27 mouse cellular contexts compared by ENCODE assay signal in the genomic region with DNA sequence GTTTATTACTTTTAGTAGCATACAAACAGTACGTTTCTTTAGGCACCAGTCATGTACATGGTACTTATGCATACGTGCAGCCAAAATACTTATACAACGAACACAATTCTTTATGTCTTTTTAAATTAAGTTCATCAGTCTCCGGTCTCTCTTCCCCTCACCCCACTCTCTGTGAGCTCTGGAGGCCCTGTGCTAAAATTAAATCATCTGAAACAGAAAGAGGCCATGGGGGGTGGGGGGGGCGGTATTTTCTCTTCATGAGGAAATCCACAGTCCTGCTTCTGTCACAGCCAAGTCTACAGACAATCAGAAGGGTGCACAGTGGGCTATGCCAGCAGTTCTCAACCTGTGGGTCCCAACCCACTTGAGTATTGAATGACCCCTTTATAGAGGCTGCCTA. TPM values are rescaled to one million over a fixed set of nuclear protein-coding genes. Genes with fewer than 3 reads are reported as not detected.
A peak's percentile ranks its signal among the peaks of the same experiment; 100 is the strongest.
DNase-seq lines count a peak whose midpoint lies in the region; ATAC-seq and TF ChIP-seq lines count a peak whose summit lies in the region.
"Had no signal": no experiment of that assay in that cellular context is flagged by ENCODE, and none has a peak within 500 bp of the region (broad histone marks: within the 10 kb centered on the region; RNA-seq: fewer than 3 reads in every experiment).

No protein-coding gene starts in this region.

- peak overlapping the region; percentile 39 for H3K4me2 ChIP-seq in heart, embryonic 12.5 days
- H3K4me2 ChIP-seq in heart, embryonic 16.5 days (ENCODE audit: low read depth, low read length): peak overlapping the region; percentile 39; the same call in 1 of the 2 replicates
- peak overlapping the region; percentile 42; the same call in 1 of the 2 replicates for H3K4me2 ChIP-seq in CH12.LX (ENCODE audit: insufficient read depth, low read depth, poor library complexity, severe bottlenecking)
- H3K4me2 ChIP-seq: embryonic facial prominence, embryonic 15.5 days; hindbrain, embryonic 14.5 days; intestine, embryonic 15.5 days had no signal

- H3K79me2 ChIP-seq in CH12.LX (replicated peaks; ENCODE audit: control insufficient read depth, extremely low read depth, insufficient read depth, poor library complexity, severe bottlenecking): no peaks in the 10 kb centered on the region

- no peaks in the 10 kb centered on the region for H3K27me3 ChIP-seq in heart, embryonic 12.5 days (replicated peaks)
- H3K27me3 ChIP-seq in heart, embryonic 16.5 days (ENCODE audit: control insufficient read depth, insufficient read depth, low read length): no peaks in the 10 kb centered on the region
- no peaks in the 10 kb centered on the region for H3K27me3 ChIP-seq in CH12.LX (replicated peaks)
- H3K27me3 ChIP-seq: embryonic facial prominence, embryonic 15.5 days; intestine, embryonic 15.5 days had no signal

- WGBS in heart, embryonic 12.5 days: 67% methylated on average over 5 of the region's 5 CpGs
- WGBS in heart, embryonic 16.5 days: 56% methylated on average over 5 of the region's 5 CpGs

- H3K4me3 ChIP-seq in gastrocnemius, adult 2 months: no peak overlapping the region
- H3K4me3 ChIP-seq in heart, embryonic 12.5 days: no peak overlapping the region
- no peak overlapping the region for H3K4me3 ChIP-seq in heart, embryonic 16.5 days (ENCODE audit: low read length)
- no peak overlapping the region for H3K4me3 ChIP-seq in CH12.LX (replicated peaks in 1 of 3; ENCODE audit: low read depth in 2 of 3, low read length in 2 of 3, poor library complexity in 1 of 3)
- H3K4me3 ChIP-seq: embryonic facial prominence, embryonic 15.5 days; erythroblast, embryonic 14.5 days; forebrain, embryonic 10.5 days; hindbrain, embryonic 10.5 days; intestine, embryonic 15.5 days had no signal

- DNase-seq in gastrocnemius, adult 2 months: no peak
- no peak for DNase-seq in gastrocnemius, postnatal 36 days
- no peak for DNase-seq in heart, postnatal 36 days
- no peak for DNase-seq in heart, postnatal 10 days
- DNase-seq in CH12.LX (ENCODE audit: extremely low read depth): peak; percentile 60
- DNase-seq: adrenal gland, postnatal 10 days; B cell, adult 2 months; cerebellum, adult 11 months; cerebellum, adult 8-10 months; cerebellum, postnatal 14 days; embryo, embryonic 11 days; kidney, adult 18-20 months had no signal

- dilution Hi-C loops in CH12.LX (cut with MboI; ENCODE audit: extremely low pct_ligation_motif_present, extremely low pct_unique_long_range_greater_than_20kb, low sequenced_read_pairs): no loop called here

- no peak for ATAC-seq in heart, embryonic 12.5 days (ENCODE audit: insufficient number of reproducible peaks, low FRiP score)
- no peak for ATAC-seq in heart, embryonic 16.5 days (replicated peaks; ENCODE audit: extremely low read depth, insufficient read depth, low FRiP score)
- ATAC-seq: CD4-positive, CD25-positive, alpha-beta regulatory T cell, adult 4 months; forebrain, embryonic 14.5 days; intestine, embryonic 15.5 days had no signal

- no peak for TF ChIP-seq POLR2A in CH12.LX (IDR thresholded peaks at IDR 0.05; ENCODE audit: low read depth, low read length)

- no peaks in the 10 kb centered on the region for H3K9me3 ChIP-seq in heart, embryonic 12.5 days (replicated peaks)
- no peaks in the 10 kb centered on the region for H3K9me3 ChIP-seq in heart, embryonic 16.5 days (replicated peaks; ENCODE audit: control insufficient read depth, low read length)
- H3K9me3 ChIP-seq in CH12.LX (replicated peaks; ENCODE audit: low read length): no peaks in the 10 kb centered on the region
- H3K9me3 ChIP-seq: embryonic facial prominence, embryonic 15.5 days; forebrain, embryonic 10.5 days; hindbrain, embryonic 10.5 days; intestine, embryonic 15.5 days had no signal

- in situ Hi-C loops in CH12.LX (cut with MboI; ENCODE audit: low pct_ligation_motif_present, low pct_unique_long_range_greater_than_20kb, low sequenced_read_pairs): loop anchor here (25.0 kb wide), 1 partner anchor 262 kb away; the partner anchor contains the start of gene Fcgr1

- TF ChIP-seq RAD21 in CH12.LX (IDR thresholded peaks at IDR 0.05; ENCODE audit: low read depth, low read length): no peak

- intact Hi-C loops in gastrocnemius, adult 2 months (cut with DNase I): loop anchor here (5.0 kb wide), 2 partner anchors 48 to 153 kb away; partner anchors contain the start of gene Ankrd34a
- intact Hi-C loops in gastrocnemius, postnatal 36 days (cut with DNase I): no loop called here
- intact Hi-C loops in heart, postnatal 36 days (cut with DNase I): no loop called here
- intact Hi-C loops in heart, postnatal 10 days (cut with DNase I): no loop called here

- TF ChIP-seq EP300 in CH12.LX (IDR thresholded peaks at IDR 0.05; ENCODE audit: low read length): no peak

- peak overlapping the region; percentile 27; the same call in 1 of the 2 replicates for H3K9ac ChIP-seq in heart, embryonic 12.5 days
- H3K9ac ChIP-seq in heart, embryonic 16.5 days (ENCODE audit: low read length): peak overlapping the region; percentile 16; the same call in 1 of the 2 replicates
- peak overlapping the region; percentile 47; the same call in 1 of the 2 replicates for H3K9ac ChIP-seq in CH12.LX (ENCODE audit: insufficient read depth, low read depth)
- H3K9ac ChIP-seq: embryonic facial prominence, embryonic 15.5 days; hindbrain, embryonic 14.5 days; intestine, embryonic 15.5 days had no signal

- no peaks in the 10 kb centered on the region for H3K36me3 ChIP-seq in heart, embryonic 12.5 days
- no peaks in the 10 kb centered on the region for H3K36me3 ChIP-seq in heart, embryonic 16.5 days (ENCODE audit: control insufficient read depth, insufficient read depth)
- H3K36me3 ChIP-seq in CH12.LX (replicated peaks in 1 of 2; ENCODE audit: control insufficient read depth in 1 of 2, insufficient read depth in 1 of 2, low read length in 1 of 2): no peaks in the 10 kb centered on the region
- H3K36me3 ChIP-seq: embryonic facial prominence, embryonic 15.5 days; forebrain, embryonic 10.5 days; hindbrain, embryonic 10.5 days; intestine, embryonic 15.5 days had no signal

- TF ChIP-seq CTCF in gastrocnemius, adult 2 months (IDR thresholded peaks at IDR 0.05): no peak
- TF ChIP-seq CTCF in CH12.LX (conservative IDR thresholded peaks at IDR 0.05 in 1 of 2, IDR thresholded peaks at IDR 0.05 in 1 of 2; ENCODE audit: low read depth in 2 of 2, low read length in 2 of 2): no peak

- H3K4me1 ChIP-seq in heart, embryonic 12.5 days (replicated peaks): peaks cover 38% of the 10 kb centered on the region
- H3K4me1 ChIP-seq in heart, embryonic 16.5 days (ENCODE audit: control insufficient read depth, insufficient read depth, low read length): peaks cover 33% of the 10 kb centered on the region
- peaks cover 15 to 46% of the 10 kb centered on the region in 2 experiments for H3K4me1 ChIP-seq in CH12.LX (ENCODE audit: control insufficient read depth in 1 of 2, insufficient read depth in 2 of 2)

- peak overlapping the region; percentile 99 for H3K27ac ChIP-seq in gastrocnemius, adult 2 months
- H3K27ac ChIP-seq in heart, embryonic 12.5 days (ENCODE audit: poor library complexity, severe bottlenecking): peak overlapping the region; percentile 65
- H3K27ac ChIP-seq in heart, embryonic 16.5 days (ENCODE audit: low read length): peak overlapping the region; percentile 75
- H3K27ac ChIP-seq in CH12.LX (ENCODE audit: insufficient read depth, low read depth): no peak overlapping the region
- H3K27ac ChIP-seq: embryonic facial prominence, embryonic 15.5 days; forebrain, embryonic 10.5 days; hindbrain, embryonic 10.5 days; hindbrain, embryonic 14.5 days; intestine, embryonic 15.5 days had no signal

RNA-seq across cellular contexts. Expression of gene Txnip, which starts 8.4 kb away (rescaled TPM):
- total RNA-seq in gastrocnemius, adult 2 months (2021): 100 to 1,000 TPM; 541 to 557 TPM
- 100 to 1,000 TPM; 572 to 620 TPM for total RNA-seq in gastrocnemius, postnatal 36 days (2021)
- polyA plus RNA-seq in heart, embryonic 12.5 days (2016; fragmentation: Nextera tagmentation; extraction: Ambion mirVana): 144 and 150 TPM in 2 replicates
- total RNA-seq in heart, postnatal 36 days (2021): 1,000 to 10,000 TPM in 1 of 2 experiments, 100 to 1,000 TPM in 1; 646 to 1,158 TPM
- polyA plus RNA-seq in heart, embryonic 16.5 days (2015; fragmentation: Nextera tagmentation; extraction: Ambion mirVana): 209 and 226 TPM in 2 replicates
- total RNA-seq in heart, postnatal 10 days (2021): 1,000 to 10,000 TPM in 1 of 2 experiments, 100 to 1,000 TPM in 1; 618 to 1,152 TPM
- 52.5 and 76.7 TPM in 2 replicates for total RNA-seq in CH12.LX (2012; rRNA removed)
- total RNA-seq in CH12.LX (2014; rRNA removed): 184 and 220 TPM in 2 replicates
- polyA plus RNA-seq in CH12.LX (2012; ENCODE audit: insufficient read length, low read depth): 39.2 and 41.8 TPM in 2 replicates

RNA-seq across cellular contexts. Expression of gene Hfe2, which starts 24.4 kb away (rescaled TPM):
- 100 to 1,000 TPM; 590 to 675 TPM for total RNA-seq in gastrocnemius, adult 2 months (2021)
- total RNA-seq in gastrocnemius, postnatal 36 days (2021): 100 to 1,000 TPM; 612 to 621 TPM
- 7.9 and 9.2 TPM in 2 replicates for polyA plus RNA-seq in heart, embryonic 12.5 days (2016; fragmentation: Nextera tagmentation; extraction: Ambion mirVana)
- total RNA-seq in heart, postnatal 36 days (2021): 100 to 1,000 TPM; 261 to 293 TPM
- 8.5 and 10.9 TPM in 2 replicates for polyA plus RNA-seq in heart, embryonic 16.5 days (2015; fragmentation: Nextera tagmentation; extraction: Ambion mirVana)
- 100 to 1,000 TPM; 149 to 172 TPM for total RNA-seq in heart, postnatal 10 days (2021)
- total RNA-seq in CH12.LX (2012; rRNA removed) (not detected in 2 replicates), CH12.LX (2014; rRNA removed) (not detected in 2 replicates)
- polyA plus RNA-seq in CH12.LX (2012; ENCODE audit: insufficient read length, low read depth): not detected in 2 replicates
- total RNA-seq: common myeloid progenitor, adult 5-6 weeks; MEL had no signal
- polyA plus RNA-seq: erythroblast, embryonic 14.5 days had no signal

RNA-seq across cellular contexts. Expression of gene Gm16253, which starts 27.4 kb away (rescaled TPM):
- 1 to 10 TPM in 1 of 2 experiments, not detected in 1; 1.1 TPM for total RNA-seq in gastrocnemius, adult 2 months (2021)
- total RNA-seq in gastrocnemius, postnatal 36 days (2021): 1 to 10 TPM; 1.4 to 2.4 TPM
- 1.6 and 2.4 TPM in 2 replicates for polyA plus RNA-seq in heart, embryonic 12.5 days (2016; fragmentation: Nextera tagmentation; extraction: Ambion mirVana)
- 1 to 10 TPM in 1 of 2 experiments, under 1 TPM in 1; 0.89 to 2.8 TPM for total RNA-seq in heart, postnatal 36 days (2021)
- 1.3 and 1.4 TPM in 2 replicates for polyA plus RNA-seq in heart, embryonic 16.5 days (2015; fragmentation: Nextera tagmentation; extraction: Ambion mirVana)
- total RNA-seq in heart, postnatal 10 days (2021): 1 to 10 TPM; 4.9 to 5.3 TPM
- total RNA-seq in CH12.LX (2012; rRNA removed) (0.38 and 0.72 TPM in 2 replicates), CH12.LX (2014; rRNA removed) (not detected in 2 replicates)
- polyA plus RNA-seq in CH12.LX (2012; ENCODE audit: insufficient read length, low read depth): 0.46 TPM in 1 of 2 replicates, not detected in the other
- total RNA-seq: adrenal gland, postnatal 4 days; common myeloid progenitor, adult 5-6 weeks; MEL had no signal
- polyA plus RNA-seq: brain, embryonic 14.5 days; embryonic facial prominence, embryonic 11.5 days; erythroblast, embryonic 14.5 days; forebrain, embryonic 14.5 days had no signal

RNA-seq across cellular contexts. Expression of gene Polr3gl, which starts 44.6 kb away (rescaled TPM):
- 10 to 100 TPM; 44.5 to 48.3 TPM for total RNA-seq in gastrocnemius, adult 2 months (2021)
- total RNA-seq in gastrocnemius, postnatal 36 days (2021): 10 to 100 TPM; 36.7 to 41.4 TPM
- 39.2 and 39.3 TPM in 2 replicates for polyA plus RNA-seq in heart, embryonic 12.5 days (2016; fragmentation: Nextera tagmentation; extraction: Ambion mirVana)
- total RNA-seq in heart, postnatal 36 days (2021): 10 to 100 TPM; 30.3 to 33.0 TPM
- 33.4 and 36.4 TPM in 2 replicates for polyA plus RNA-seq in heart, embryonic 16.5 days (2015; fragmentation: Nextera tagmentation; extraction: Ambion mirVana)
- 10 to 100 TPM; 24.3 to 30.9 TPM for total RNA-seq in heart, postnatal 10 days (2021)
- total RNA-seq in CH12.LX (2012; rRNA removed): 10.4 and 13.7 TPM in 2 replicates
- total RNA-seq in CH12.LX (2014; rRNA removed): 15.7 and 16.6 TPM in 2 replicates
- 18.8 and 28.4 TPM in 2 replicates for polyA plus RNA-seq in CH12.LX (2012; ENCODE audit: insufficient read length, low read depth)

RNA-seq across cellular contexts. Expression of gene Ankrd34a, which starts 47.1 kb away (rescaled TPM):
- total RNA-seq in gastrocnemius, adult 2 months (2021): under 1 TPM; 0.41 to 0.92 TPM
- total RNA-seq in gastrocnemius, postnatal 36 days (2021): under 1 TPM; 0.59 to 0.92 TPM
- 9.2 and 9.5 TPM in 2 replicates for polyA plus RNA-seq in heart, embryonic 12.5 days (2016; fragmentation: Nextera tagmentation; extraction: Ambion mirVana)
- total RNA-seq in heart, postnatal 36 days (2021): 1 to 10 TPM; 1.3 to 2.2 TPM
- polyA plus RNA-seq in heart, embryonic 16.5 days (2015; fragmentation: Nextera tagmentation; extraction: Ambion mirVana): 6.9 and 7.2 TPM in 2 replicates
- 1 to 10 TPM; 2.0 to 5.5 TPM for total RNA-seq in heart, postnatal 10 days (2021)
- total RNA-seq in CH12.LX (2012; rRNA removed) (0.04 TPM in 2 replicates), CH12.LX (2014; rRNA removed) (not detected in 2 replicates)
- 0.11 TPM in 1 of 2 replicates, not detected in the other for polyA plus RNA-seq in CH12.LX (2012; ENCODE audit: insufficient read length, low read depth)
- total RNA-seq: common myeloid progenitor, adult 5-6 weeks had no signal
- polyA plus RNA-seq: CD4-positive, CD25-positive, alpha-beta regulatory T cell, adult 4 months; erythroblast, embryonic 14.5 days had no signal

Comparison
In these comparisons a context has a peak if more than half of its experiments do, and no peak if none do; other contexts are left out.
1. RNA of gene Hfe2, which starts 24.4 kb away (total RNA-seq): 590 to 675 TPM in gastrocnemius, adult 2 months, 612 to 621 TPM in gastrocnemius, postnatal 36 days, 261 to 293 TPM in heart, postnatal 36 days and 149 to 172 TPM in heart, postnatal 10 days; not detected in CH12.LX; every median in the first group is over 100 times any median in the second.
2. Peak in every context shown above with its lines, with median percentiles within 50 percentile points of each other: H3K4me2 ChIP-seq and H3K9ac ChIP-seq.